Mouse (Mus musculus): ENCODE results near the gene Igfbp1. TPM values are rescaled to one million over a fixed set of nuclear protein-coding genes. Genes with fewer than 3 reads are reported as not detected.

The Igfbp1 gene
- polyA plus RNA-seq (2012), result not detected in 2 replicates

DNA sequence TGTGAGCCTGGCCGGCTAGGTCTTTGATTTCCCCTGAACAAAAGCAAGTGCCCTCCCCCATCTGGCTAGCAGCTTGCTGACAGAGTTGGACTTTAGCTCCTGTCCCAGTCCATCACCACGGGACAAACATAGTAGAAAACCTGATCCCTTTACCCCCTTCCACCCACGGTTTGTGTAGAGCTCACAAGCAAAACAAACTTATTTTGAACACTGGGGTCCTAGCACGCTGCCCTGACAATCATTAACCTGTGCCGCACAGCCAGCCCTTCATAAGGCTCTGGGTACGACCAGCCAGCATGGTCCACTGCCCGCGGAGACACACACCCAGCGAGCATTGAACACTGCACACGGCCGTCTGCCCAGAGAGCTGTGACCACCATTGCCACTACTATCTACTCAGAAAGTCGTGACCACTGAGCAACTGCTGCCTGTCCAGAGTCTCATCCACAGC is at the start of gene Igfbp1:
Gene Igfbp1, plus strand, starts transcription at position 292 of the 451 bp plus-strand sequence.

DNA sequence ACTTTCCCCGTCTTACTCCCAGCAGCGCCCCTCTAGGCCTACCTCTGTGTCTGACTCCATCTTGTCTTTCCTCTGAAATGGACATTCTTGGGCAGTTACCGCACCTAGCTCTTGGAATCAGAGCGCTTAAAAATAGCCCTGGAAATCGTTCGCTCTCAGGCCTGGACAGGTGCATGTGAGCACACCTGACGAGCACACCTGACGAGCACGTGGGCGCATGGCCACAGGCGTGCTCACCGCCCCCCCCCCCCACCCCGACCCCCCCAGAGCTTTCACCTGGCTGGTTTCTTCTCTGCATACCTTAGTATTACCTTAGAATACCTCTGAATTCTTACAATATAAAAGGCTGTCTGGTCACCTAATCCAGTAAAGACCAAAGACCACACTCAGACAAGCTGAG is 9.1 kb upstream of the Igfbp1 start, which contains the start of gene Gm11985:
Gene Gm11985, minus strand, starts transcription at position 101 of the 400 bp plus-strand sequence.

DNA sequence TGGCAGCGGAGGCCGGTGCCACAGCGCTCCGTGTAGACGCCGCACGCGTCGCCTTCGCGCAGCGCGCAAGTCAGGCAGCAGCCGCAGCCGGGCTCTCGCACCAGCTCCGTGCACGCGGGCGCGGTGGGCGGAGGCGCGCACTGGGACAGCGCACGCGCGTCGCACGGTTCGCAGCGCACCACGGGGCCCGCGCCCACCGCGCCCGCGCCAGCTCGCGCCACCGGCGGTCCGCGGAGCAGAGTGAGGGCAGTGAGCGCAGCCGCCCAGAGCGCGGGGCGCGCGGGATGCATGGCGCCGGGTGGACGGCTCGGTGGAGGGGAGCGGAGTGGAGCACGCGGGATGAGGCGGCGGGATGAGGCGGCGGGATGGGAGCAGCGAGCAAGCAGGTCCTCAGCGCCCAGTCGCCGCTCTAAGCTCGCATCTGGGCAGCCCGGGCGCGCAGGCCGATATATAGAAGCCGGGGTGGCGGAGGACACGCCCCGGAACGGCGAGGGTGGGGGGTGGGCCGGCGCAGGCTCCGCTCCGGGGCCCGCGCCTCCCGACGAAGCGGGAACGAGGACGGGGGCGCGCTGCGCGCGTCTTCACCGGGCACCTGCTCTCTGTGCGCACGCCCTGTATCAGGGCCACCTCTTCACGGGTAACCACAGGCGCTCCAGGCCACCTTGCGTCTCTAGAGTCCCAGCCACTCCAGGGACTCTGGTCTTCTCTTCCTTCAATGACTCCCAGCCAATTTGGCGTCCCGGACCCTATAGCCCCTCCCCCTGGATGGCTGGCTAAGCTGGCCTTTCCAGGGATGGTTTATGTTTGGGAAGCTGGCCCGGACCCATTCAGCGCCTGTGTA is 16.1 kb downstream of the Igfbp1 start, which contains the start of gene Igfbp3:
Gene Igfbp3, minus strand, starts transcription at position 423 of the 841 bp plus-strand sequence.

Other genes with a start within 250 kb of the Igfbp1 start
- gene Adcy1, start 134.3 kb upstream of the Igfbp1 start, polyA plus RNA-seq (2012), result not detected in 2 replicates
- not detected in 2 replicates for gene Gm11985, start 9.2 kb upstream of the Igfbp1 start, polyA plus RNA-seq (2012)
- 0.15 TPM in 1 of 2 replicates, not detected in the other for gene Igfbp3, start 16.1 kb downstream of the Igfbp1 start, polyA plus RNA-seq (2012)